Mouse (Mus musculus) neural tube, embryonic 14.5 days (tissue): ENCODE results near the gene Chid1. TPM values are rescaled to one million over a fixed set of nuclear protein-coding genes. Genes with fewer than 3 reads are reported as not detected.

ENCODE experiments used
- ATAC-seq: fragments of 200-750 bp; cut with Nextera tagmentation; 2 replicates; pipeline ENCODE4 v1.8.0; 2017; ENCODE audit warnings: low read depth, mild to moderate bottlenecking, moderate TSS enrichment, moderate library complexity
- H3K27ac ChIP-seq: fragments of 300-500 bp; sonication (generic); 2 replicates; pipeline ENCODE4 v1.5.1; 2014; ENCODE audit warnings: low read depth, mild to moderate bottlenecking, control low read depth, low read length, moderate library complexity, mixed read lengths
- H3K27me3 ChIP-seq: fragments of 300-500 bp; sonication (generic); 2 replicates; pipeline ENCODE4 v1.6.1; 2014; ENCODE audit warnings: low read length; ENCODE audit not compliant: control insufficient read depth, insufficient read depth
- H3K36me3 ChIP-seq: fragments of 300-500 bp; sonication (generic); 2 replicates; pipeline ENCODE4 v1.6.1; 2014; ENCODE audit warnings: low read length, mixed read lengths; ENCODE audit not compliant: control insufficient read depth, insufficient read depth
- H3K4me1 ChIP-seq: fragments of 300-500 bp; sonication (generic); 2 replicates; pipeline ENCODE4 v1.6.1; 2014; ENCODE audit warnings: low read length; ENCODE audit not compliant: control insufficient read depth, insufficient read depth
- H3K4me2 ChIP-seq: fragments of 300-500 bp; sonication (generic); 2 replicates; pipeline ENCODE4 v1.6.1; 2014; ENCODE audit warnings: mild to moderate bottlenecking, low read depth, low read length, control low read depth
- H3K4me3 ChIP-seq: fragments of 300-500 bp; sonication (generic); 2 replicates; pipeline ENCODE4 v1.5.1; 2014; ENCODE audit warnings: low read depth, low read length, control low read depth, mixed read lengths
- H3K9ac ChIP-seq: fragments of 300-500 bp; sonication (generic); replicated peaks from 2 replicates; pipeline ENCODE4 v1.6.1; 2014; ENCODE audit warnings: low read depth, mild to moderate bottlenecking, control low read depth, low read length, mixed read lengths
- H3K9me3 ChIP-seq: fragments of 300-500 bp; sonication (generic); 2 replicates; pipeline ENCODE4 v1.6.1; 2016; ENCODE audit warnings: low read length; ENCODE audit not compliant: control insufficient read depth
- WGBS: fragments of 180-500 bp; shearing (Covaris S2); extraction: QIAGEN DNeasy Blood & Tissue Kit; methylation state at CpG from one replicate; pipeline ENCODE4 v1.1.7; 2014; 5-methylcytosine and 5-hydroxymethylcytosine counted together
- polyA plus RNA-seq: library from polyadenylated mRNA; unstranded; fragments of >200 nt; fragmentation: Nextera tagmentation; extraction: Ambion mirVana; gene quantifications from 2 replicates; pipeline ENCODE4 v1.2.1, GENCODE M21; 2014

Gene Chid1
- polyA plus RNA-seq, 1 experiment from 2014 or later: 52.4 TPM

GRCm38 (mm10) chr7:141541681-141542080 is 2.0 kb upstream of the Chid1 start:
- Histone ChIP-seq H3K4me1 (peaks cover 13% of the 10 kb centered on the region), H3K4me3 (no peak overlapping the region), H3K4me2 (no peak overlapping the region), H3K9me3 (no peaks in the 10 kb centered on the region), H3K27me3 (no peaks in the 10 kb centered on the region), H3K9ac (no peak overlapping the region), H3K36me3 (no peaks in the 10 kb centered on the region), H3K27ac (no peak overlapping the region)
- 90% methylated on average over 4 of the region's 4 CpGs for WGBS
- no peak for ATAC-seq

DNA sequence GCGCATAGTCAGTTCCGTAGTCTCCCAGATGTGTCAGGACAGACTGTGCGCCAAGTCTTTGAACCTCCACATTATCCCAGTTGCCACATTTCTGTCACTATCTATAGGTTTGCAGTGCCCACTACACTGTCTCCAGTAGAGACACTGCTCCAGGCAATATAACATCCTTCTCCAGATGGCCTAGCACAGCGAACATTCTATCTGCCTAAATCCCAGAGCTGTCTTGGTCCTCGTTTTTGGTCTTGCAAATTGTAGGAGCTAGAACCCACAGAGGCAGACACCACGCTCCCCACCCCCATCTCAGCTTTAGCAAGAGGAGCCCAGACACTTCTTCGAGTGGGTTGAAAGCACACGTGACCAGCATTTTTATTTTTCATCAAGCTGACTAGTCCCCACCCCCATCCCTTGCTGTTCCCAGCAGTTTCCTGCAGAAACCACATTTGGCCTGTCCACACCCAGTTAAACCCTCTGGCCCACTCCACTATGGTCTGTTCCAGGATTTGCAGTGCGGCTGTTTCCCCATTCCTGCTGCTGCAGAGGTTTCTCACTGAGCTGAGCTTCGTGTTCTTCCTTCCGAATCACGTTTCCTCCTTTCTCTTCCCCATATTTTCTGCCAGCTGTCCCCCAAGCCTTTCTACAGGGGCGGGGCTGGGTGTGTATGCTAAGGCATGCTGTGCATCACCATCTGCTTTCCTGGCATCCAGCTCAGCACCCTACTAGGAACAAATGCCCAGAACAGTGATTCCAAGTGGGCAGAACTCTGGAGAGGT is 840 bp upstream of the Chid1 start:
- WGBS: 57% methylated on average over 13 of the region's 13 CpGs
- peak overlapping the region; percentile 84 for H3K4me2 ChIP-seq

GRCm38 (mm10) chr7:141538852-141539555 is 653 bp downstream of the Chid1 start:
- H3K36me3 ChIP-seq: no peaks in the 10 kb centered on the region
- H3K4me3 ChIP-seq: peak overlapping the region; percentile 65
- H3K4me1 ChIP-seq: peaks cover 13% of the 10 kb centered on the region
- peak overlapping the region; percentile 82 for H3K27ac ChIP-seq
- H3K27me3 ChIP-seq: no peaks in the 10 kb centered on the region
- peak overlapping the region; percentile 84 for H3K4me2 ChIP-seq
- WGBS: 20% methylated on average over 18 of the region's 18 CpGs
- no peaks in the 10 kb centered on the region for H3K9me3 ChIP-seq
- H3K9ac ChIP-seq: peak overlapping the region; percentile 72
- no peak; the same call in 1 of the 2 replicates for ATAC-seq

More for the DNA sequence above, 840 bp upstream of the Chid1 start:
- H3K27ac ChIP-seq: peak overlapping the region; percentile 71
- peak overlapping the region; percentile 65 for H3K4me3 ChIP-seq
- H3K4me1 ChIP-seq: peaks cover 13% of the 10 kb centered on the region
- no peaks in the 10 kb centered on the region for H3K36me3 ChIP-seq
- H3K27me3 ChIP-seq: no peaks in the 10 kb centered on the region
- H3K9me3 ChIP-seq: no peaks in the 10 kb centered on the region
- peak; percentile 4; the same call in 1 of the 2 replicates for ATAC-seq
- peak overlapping the region; percentile 72 for H3K9ac ChIP-seq

DNA sequence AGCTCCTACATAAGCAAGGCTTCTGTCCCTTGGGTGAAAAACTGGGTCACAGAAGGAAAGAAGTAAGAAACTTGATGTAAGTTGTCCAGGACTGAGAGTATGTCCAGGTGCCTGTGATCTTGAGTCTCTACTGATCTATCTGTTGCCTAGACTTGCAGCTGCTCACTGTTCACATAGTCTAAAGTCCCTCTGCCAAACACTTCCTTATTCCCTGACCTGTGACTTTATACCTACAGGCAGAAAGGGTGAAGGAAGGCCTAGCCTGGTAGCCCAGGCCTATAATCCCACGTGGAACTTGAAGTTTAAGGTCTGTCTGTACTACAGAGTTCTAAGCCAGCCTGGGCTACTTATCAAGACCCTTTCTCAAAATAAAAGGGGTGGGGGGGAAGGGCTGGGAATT is 4.1 kb downstream of the Chid1 start:
- Histone ChIP-seq H3K36me3 (peaks cover 7% of the 10 kb centered on the region), H3K27ac (no peak overlapping the region), H3K4me1 (peaks cover 11% of the 10 kb centered on the region), H3K9me3 (no peaks in the 10 kb centered on the region), H3K4me2 (no peak overlapping the region), H3K9ac (no peak overlapping the region), H3K27me3 (no peaks in the 10 kb centered on the region), H3K4me3 (no peak overlapping the region)
- ATAC-seq: no peak
- WGBS: 80% methylated on average over 1 of the region's 1 CpGs

DNA sequence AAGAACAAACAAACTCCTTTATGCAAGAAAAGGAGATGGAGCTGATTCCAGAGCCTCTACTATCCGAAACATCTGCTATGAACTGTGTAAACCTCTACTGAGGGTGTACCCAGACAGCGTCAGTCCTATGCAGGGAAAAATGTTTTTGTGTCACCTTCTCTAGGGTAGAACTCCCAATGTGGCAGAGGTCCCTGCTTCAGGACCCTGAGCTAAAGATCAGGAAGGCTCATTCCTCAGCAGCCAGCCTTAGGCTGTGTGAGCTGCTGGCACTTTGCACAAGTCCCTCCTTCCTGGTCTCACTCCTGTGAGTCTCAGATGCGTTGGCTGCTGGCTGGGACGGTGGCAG is 14.1 kb downstream of the Chid1 start:
- Histone ChIP-seq H3K9me3 (no peaks in the 10 kb centered on the region), H3K27me3 (no peaks in the 10 kb centered on the region), H3K36me3 (peaks cover 19% of the 10 kb centered on the region; the same call in 1 of the 2 replicates), H3K4me2 (no peak overlapping the region), H3K9ac (no peak overlapping the region), H3K27ac (no peak overlapping the region), H3K4me1 (no peaks in the 10 kb centered on the region), H3K4me3 (no peak overlapping the region)
- 92% methylated on average over 4 of the region's 4 CpGs for WGBS
- 0 out of 2 replicates have a peak, but pooled peaks have one; percentile 21 for ATAC-seq

DNA sequence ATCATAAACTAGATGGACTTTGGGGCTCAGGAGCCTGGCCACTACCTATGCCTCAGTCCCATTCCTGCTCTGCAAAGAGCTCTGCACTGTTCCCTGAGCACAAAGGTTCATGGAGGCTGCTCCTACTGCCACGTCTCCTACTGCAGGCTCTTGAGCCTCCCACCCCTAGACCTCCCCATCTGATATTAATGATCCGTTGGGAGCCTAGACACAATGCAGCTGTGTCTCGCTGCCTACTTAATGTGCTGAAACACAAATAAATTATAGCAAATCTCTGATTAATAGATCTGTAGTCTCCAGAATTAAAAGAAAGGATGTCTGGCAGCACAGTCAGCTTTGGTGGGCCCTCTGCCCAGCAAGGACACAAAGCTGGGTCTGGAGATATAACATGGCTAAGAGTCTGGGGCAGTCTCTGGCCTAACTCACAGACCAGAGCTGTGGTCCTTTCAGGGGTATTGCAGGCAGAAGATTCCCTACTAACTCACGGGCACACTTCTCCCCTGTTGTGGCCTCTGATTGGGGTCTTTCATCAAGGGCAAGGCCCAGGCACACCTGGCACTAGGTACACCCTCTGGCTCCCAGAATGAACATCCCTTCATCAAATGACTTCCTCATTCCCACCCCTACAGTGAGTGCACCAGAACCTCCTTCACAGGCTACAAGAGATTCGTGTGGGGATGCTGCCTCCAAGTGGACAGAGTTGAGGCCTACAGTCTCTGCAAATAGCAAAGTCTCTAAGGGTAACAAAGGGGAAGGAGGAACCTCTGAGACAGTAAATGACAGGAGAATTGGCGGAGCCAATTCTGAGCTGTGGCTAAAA is 14.7 kb downstream of the Chid1 start:
- H3K9ac ChIP-seq: 0 out of 2 replicates have a peak overlapping the region, but pooled peaks have one; percentile 25
- H3K4me3 ChIP-seq: no peak overlapping the region
- 32% methylated on average over 6 of the region's 6 CpGs for WGBS
- no peak overlapping the region for H3K27ac ChIP-seq
- no peak overlapping the region for H3K4me2 ChIP-seq
- H3K36me3 ChIP-seq: peaks cover 19% of the 10 kb centered on the region; the same call in 1 of the 2 replicates
- H3K27me3 ChIP-seq: no peaks in the 10 kb centered on the region
- ATAC-seq: peak; percentile 87
- H3K4me1 ChIP-seq: no peaks in the 10 kb centered on the region
- no peaks in the 10 kb centered on the region for H3K9me3 ChIP-seq

GRCm38 (mm10) chr7:141524271-141524670 is 15.4 kb downstream of the Chid1 start:
- WGBS: 86% methylated on average over 4 of the region's 4 CpGs
- Histone ChIP-seq H3K27me3 (no peaks in the 10 kb centered on the region), H3K27ac (no peak overlapping the region), H3K4me1 (no peaks in the 10 kb centered on the region), H3K9ac (0 out of 2 replicates have a peak overlapping the region, but pooled peaks have one; percentile 25), H3K36me3 (peaks cover 14% of the 10 kb centered on the region; the same call in 1 of the 2 replicates), H3K9me3 (no peaks in the 10 kb centered on the region), H3K4me3 (no peak overlapping the region), H3K4me2 (no peak overlapping the region)
- no peak for ATAC-seq

DNA sequence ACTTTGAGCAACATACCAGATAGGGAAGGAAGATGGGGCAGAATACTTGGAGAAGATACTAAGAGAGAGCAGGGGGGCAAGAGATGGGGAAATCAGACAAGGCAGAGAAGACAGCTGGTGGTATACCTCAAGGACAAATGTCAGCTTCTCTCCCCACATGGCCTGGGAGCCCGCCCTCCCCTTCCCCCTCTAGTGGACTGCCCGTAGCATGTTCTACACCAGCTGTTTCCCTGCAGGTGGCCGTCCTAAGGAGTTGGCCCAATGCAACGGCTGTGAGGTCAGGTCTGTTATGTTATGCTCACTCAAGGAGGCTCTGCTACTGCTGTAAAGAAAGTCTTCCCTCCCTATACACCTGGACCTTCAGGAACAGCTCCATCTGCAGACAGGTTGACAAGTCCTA is 16.6 kb downstream of the Chid1 start:
- Histone ChIP-seq H3K9ac (no peak overlapping the region), H3K27ac (no peak overlapping the region), H3K9me3 (no peaks in the 10 kb centered on the region), H3K27me3 (no peaks in the 10 kb centered on the region), H3K36me3 (peaks cover 9% of the 10 kb centered on the region; the same call in 1 of the 2 replicates), H3K4me1 (no peaks in the 10 kb centered on the region), H3K4me2 (no peak overlapping the region), H3K4me3 (no peak overlapping the region)
- 50% methylated on average over 4 of the region's 4 CpGs for WGBS
- ATAC-seq: no peak
